Mouse (Mus musculus): ENCODE measurements around the gene Smim24.

The Smim24 gene

GRCm38 (mm10) chr10:81392781-81393185 lies at the start of gene Smim24:
Gene Smim24 (plus strand): TSS chr10:81393051.
- DNase-seq: no peak

GRCm38 (mm10) chr10:81344421-81345161 lies 48.3 kb upstream of the Smim24 start:
- DNase-seq: peak; percentile 18

GRCm38 (mm10) chr10:81345162-81345534 lies 47.7 kb upstream of the Smim24 start:
- DNase-seq: peak; percentile 27

GRCm38 (mm10) chr10:81346453-81347067 lies 46.3 kb upstream of the Smim24 start:
- peak; percentile 46 for DNase-seq

- DNase-seq: peak; percentile 66
Measured at GRCm38 (mm10) chr10:81349146-81349545, 43.7 kb upstream of the Smim24 start.

GRCm38 (mm10) chr10:81349961-81350350 lies 42.9 kb upstream of the Smim24 start:
- DNase-seq: no peak

GRCm38 (mm10) chr10:81350351-81351063 lies 42.3 kb upstream of the Smim24 start, which contains the start of gene Hmg20b:
Gene Hmg20b (minus strand): TSS chr10:81350480.
- DNase-seq: peak; percentile 99

- peak; percentile 30 for DNase-seq
Measured at GRCm38 (mm10) chr10:81351678-81352291, 41.1 kb upstream of the Smim24 start.

- peak; percentile 40 for DNase-seq
Measured at GRCm38 (mm10) chr10:81354738-81355477, 37.9 kb upstream of the Smim24 start.

GRCm38 (mm10) chr10:81355533-81355932 lies 37.3 kb upstream of the Smim24 start:
- no peak for DNase-seq

- DNase-seq: peak; percentile 45
Measured at GRCm38 (mm10) chr10:81356352-81356990, 36.4 kb upstream of the Smim24 start.

- DNase-seq: peak; percentile 89
Measured at GRCm38 (mm10) chr10:81356991-81357844, 35.6 kb upstream of the Smim24 start, which contains the start of gene Mfsd12. Gene Mfsd12 (plus strand): TSS chr10:81357491.

- DNase-seq: peak; percentile 60
Measured at GRCm38 (mm10) chr10:81358209-81358608, 34.6 kb upstream of the Smim24 start.

GRCm38 (mm10) chr10:81358841-81359240 lies 34.0 kb upstream of the Smim24 start:
- no peak for DNase-seq

GRCm38 (mm10) chr10:81360721-81361120 lies 32.1 kb upstream of the Smim24 start:
- no peak for DNase-seq

GRCm38 (mm10) chr10:81362336-81362949 lies 30.4 kb upstream of the Smim24 start:
- DNase-seq: no peak

- DNase-seq: no peak
Measured at GRCm38 (mm10) chr10:81363436-81364346, 29.2 kb upstream of the Smim24 start.

GRCm38 (mm10) chr10:81364666-81365065 lies 28.2 kb upstream of the Smim24 start:
- DNase-seq: no peak

- no peak for DNase-seq
Measured at GRCm38 (mm10) chr10:81365073-81365472, 27.8 kb upstream of the Smim24 start.

All from cerebellum, adult 11-12 months (tissue).